Mouse (Mus musculus) bone marrow, adult 2 months (tissue): Measurements from ENCODE around the gene Hes7.

ENCODE experiments used
- CTCF ChIP-seq: fragments of 200-500 bp; IDR thresholded peaks from 2 replicates; pipeline ENCODE4 v1.5.1; 2011; ENCODE audit warnings: low read length, control low read depth; ENCODE audit not compliant: control insufficient read depth, insufficient read depth
- POLR2A ChIP-seq: fragments of 200-500 bp; IDR thresholded peaks from 2 replicates; pipeline ENCODE4 v1.6.1; 2011; ENCODE audit warnings: low read depth, mild to moderate bottlenecking, control low read depth, low read length, borderline replicate concordance; ENCODE audit not compliant: control insufficient read depth

- no peak for TF ChIP-seq POLR2A
- TF ChIP-seq CTCF: no peak
Observed at GRCm38 (mm10) chr11:69100639-69101360, 19.4 kb upstream of the Hes7 start.
